Mouse (Mus musculus) ZHBTc4 (cell line): ENCODE measurements around the gene Lmtk2.

Source experiments
- DNase-seq: peaks from one replicate; pipeline ENCODE4 v3.0.0-alpha.2; 2011; ENCODE audit warnings: low read depth, low spot score

The Lmtk2 gene

GRCm38 (mm10) chr5:144100149-144100935 lies at the start of gene Lmtk2:
Gene Lmtk2, plus strand, starts transcription at chr5:144100436.
- DNase-seq, result peak; percentile 98

GRCm38 (mm10) chr5:144051268-144051667 lies 49.0 kb upstream of the Lmtk2 start:
- DNase-seq, result peak; percentile 73

- no peak for DNase-seq
These were observed 46.8 kb upstream of the Lmtk2 start for GRCm38 (mm10) chr5:144053450-144053849.

GRCm38 (mm10) chr5:144054340-144054739 lies 45.9 kb upstream of the Lmtk2 start:
- DNase-seq, result no peak

GRCm38 (mm10) chr5:144064093-144064492 lies 36.1 kb upstream of the Lmtk2 start:
- DNase-seq, result no peak

- no peak for DNase-seq
These were observed 34.2 kb upstream of the Lmtk2 start for GRCm38 (mm10) chr5:144066036-144066435.

GRCm38 (mm10) chr5:144070064-144070463 lies 30.2 kb upstream of the Lmtk2 start:
- DNase-seq, result no peak

GRCm38 (mm10) chr5:144071249-144071648 lies 29.0 kb upstream of the Lmtk2 start:
- peak; percentile 53 for DNase-seq

GRCm38 (mm10) chr5:144077541-144077940 lies 22.7 kb upstream of the Lmtk2 start:
- DNase-seq, result no peak

- DNase-seq, result no peak
These were observed 19.4 kb upstream of the Lmtk2 start for GRCm38 (mm10) chr5:144080886-144081285.

GRCm38 (mm10) chr5:144082006-144082405 lies 18.2 kb upstream of the Lmtk2 start:
- DNase-seq, result no peak

GRCm38 (mm10) chr5:144083521-144083920 lies 16.7 kb upstream of the Lmtk2 start:
- no peak for DNase-seq

GRCm38 (mm10) chr5:144084271-144084670 lies 16.0 kb upstream of the Lmtk2 start:
- peak; percentile 88 for DNase-seq

- DNase-seq, result peak; percentile 52
These were observed 14.5 kb upstream of the Lmtk2 start for GRCm38 (mm10) chr5:144085696-144086095.

GRCm38 (mm10) chr5:144086494-144086893 lies 13.7 kb upstream of the Lmtk2 start:
- peak; percentile 59 for DNase-seq

- no peak for DNase-seq
These were observed 11.9 kb upstream of the Lmtk2 start for GRCm38 (mm10) chr5:144088354-144088753.

GRCm38 (mm10) chr5:144095461-144095970 lies 4.7 kb upstream of the Lmtk2 start:
- DNase-seq, result no peak

- DNase-seq, result no peak
These were observed 2.2 kb upstream of the Lmtk2 start for GRCm38 (mm10) chr5:144097902-144098639.

- peak; percentile 37 for DNase-seq
These were observed 1.7 kb upstream of the Lmtk2 start for GRCm38 (mm10) chr5:144098640-144098929.

- no peak for DNase-seq
These were observed 712 bp downstream of the Lmtk2 start for GRCm38 (mm10) chr5:144100948-144101347.

- no peak for DNase-seq
These were observed 4.8 kb downstream of the Lmtk2 start for GRCm38 (mm10) chr5:144105070-144105469.

- no peak for DNase-seq
These were observed 5.4 kb downstream of the Lmtk2 start for GRCm38 (mm10) chr5:144105471-144106129.
